Mouse (Mus musculus) brain, embryonic 14.5 days (tissue): Measurements from ENCODE around the gene Galnt10.

ENCODE experiments used
- CTCF ChIP-seq: fragments of 200-500 bp; IDR thresholded peaks from 2 replicates; pipeline ENCODE4 v1.5.1; 2012; ENCODE audit warnings: inconsistent platforms, mild to moderate bottlenecking, moderate library complexity, borderline replicate concordance; ENCODE audit not compliant: insufficient read depth, insufficient read length; ENCODE audit errors: extremely low read depth
- POLR2A ChIP-seq: fragments of 200-500 bp; IDR thresholded peaks from 2 replicates; pipeline ENCODE4 v1.6.1; 2012; ENCODE audit warnings: mild to moderate bottlenecking, inconsistent platforms, borderline replicate concordance; ENCODE audit not compliant: poor library complexity, insufficient read depth, insufficient read length, severe bottlenecking; ENCODE audit errors: extremely low read depth

DNA sequence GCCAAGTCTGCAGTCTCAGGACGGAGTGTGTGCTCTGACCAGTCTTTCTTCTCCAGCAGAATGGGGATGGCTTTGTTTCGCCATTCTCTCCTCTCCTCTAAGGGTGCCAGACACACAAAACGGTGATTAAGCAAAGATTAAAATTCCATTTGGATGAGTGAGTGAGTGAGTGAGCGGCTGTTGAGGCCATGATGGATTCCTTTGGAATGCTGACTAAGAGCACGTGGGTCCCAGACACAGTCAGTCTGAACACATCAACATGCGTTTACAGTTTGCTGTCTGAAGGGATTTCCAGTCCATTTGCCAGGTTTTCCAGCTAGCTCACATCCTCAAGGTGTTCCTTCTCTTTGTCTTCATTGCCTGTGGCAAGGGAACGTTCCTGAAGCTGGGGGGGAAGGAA, 74.4 kb downstream of the Galnt10 start:
- TF ChIP-seq POLR2A (no peak), CTCF (no peak)
